In genomic region chr10:94848344-94848743, GRCm38 (mm10) we compare ENCODE assay signal across 22 mouse cellular contexts.
DNase-seq lines count a peak whose midpoint lies in the region; ATAC-seq and TF ChIP-seq lines count a peak whose summit lies in the region.
"Had no signal": no experiment of that assay in that cellular context is flagged by ENCODE, and none has a peak within 500 bp of the region (broad histone marks: within the 10 kb centered on the region; RNA-seq: fewer than 3 reads in every experiment).

No protein-coding gene starts in this region.

- WGBS in lung, postnatal 0 days = 89% methylated on average over 6 of the region's 6 CpGs
- 94% methylated on average over 6 of the region's 6 CpGs for WGBS in midbrain, embryonic 10.5 days

- DNase-seq in CD4-positive helper T cell, adult 2 months (ENCODE audit: low read depth, low spot score) = peak; percentile 70
- peak; percentile 46 for DNase-seq in T-cell, adult 2 months (ENCODE audit: low spot score)
- peak; percentile 25 for DNase-seq in thymus, postnatal 25 days
- no peak for DNase-seq in lung, postnatal 0 days (ENCODE audit: low spot score)
- no peak for DNase-seq in midbrain, embryonic 10.5 days (ENCODE audit: low spot score)
- no peak for DNase-seq in B cell, adult 2 months
- DNase-seq: adrenal gland, postnatal 36 days; cerebellum, adult 18-20 months; cerebellum, postnatal 36 days; gastrocnemius, postnatal 14 days; heart, adult 2 months; heart, postnatal 4 days; kidney, adult 18-20 months; lung, postnatal 14 days had no signal

- no peaks in the 10 kb centered on the region for H3K27me3 ChIP-seq in lung, postnatal 0 days (replicated peaks; ENCODE audit: insufficient read depth, low read length)
- no peaks in the 10 kb centered on the region for H3K27me3 ChIP-seq in midbrain, embryonic 10.5 days (ENCODE audit: low read depth, poor library complexity, severe bottlenecking)
- H3K27me3 ChIP-seq: forebrain, embryonic 12.5 days; limb, embryonic 15.5 days; neural tube, embryonic 15.5 days; stomach, embryonic 15.5 days had no signal

- no peaks in the 10 kb centered on the region for H3K36me3 ChIP-seq in lung, postnatal 0 days (ENCODE audit: insufficient read depth, low read length)
- peaks cover 37% of the 10 kb centered on the region for H3K36me3 ChIP-seq in midbrain, embryonic 10.5 days
- H3K36me3 ChIP-seq: limb, embryonic 15.5 days; stomach, embryonic 15.5 days had no signal

- no peaks in the 10 kb centered on the region for H3K4me1 ChIP-seq in lung, postnatal 0 days (ENCODE audit: insufficient read depth, low read depth, low read length)
- peaks cover 6% of the 10 kb centered on the region; the same call in 1 of the 2 replicates for H3K4me1 ChIP-seq in midbrain, embryonic 10.5 days
- H3K4me1 ChIP-seq: embryonic facial prominence, embryonic 10.5 days; forebrain, embryonic 12.5 days; limb, embryonic 15.5 days; neural tube, embryonic 15.5 days; stomach, embryonic 15.5 days had no signal

- no peak for TF ChIP-seq EP300 in lung, postnatal 0 days (IDR thresholded peaks at IDR 0.05)

- no peaks in the 10 kb centered on the region for H3K9me3 ChIP-seq in lung, postnatal 0 days (ENCODE audit: low read length)
- no peaks in the 10 kb centered on the region for H3K9me3 ChIP-seq in midbrain, embryonic 10.5 days (replicated peaks)
- H3K9me3 ChIP-seq: embryonic facial prominence, embryonic 10.5 days; forebrain, embryonic 12.5 days; limb, embryonic 15.5 days; neural tube, embryonic 15.5 days; stomach, embryonic 15.5 days had no signal

- no peak overlapping the region for H3K9ac ChIP-seq in lung, postnatal 0 days (replicated peaks; ENCODE audit: low read depth)
- H3K9ac ChIP-seq: forebrain, embryonic 12.5 days; limb, embryonic 15.5 days; neural tube, embryonic 15.5 days; stomach, embryonic 15.5 days had no signal

- no peak overlapping the region for H3K4me3 ChIP-seq in lung, postnatal 0 days (ENCODE audit: low read depth, low read length)
- no peak overlapping the region for H3K4me3 ChIP-seq in midbrain, embryonic 10.5 days
- H3K4me3 ChIP-seq: embryonic facial prominence, embryonic 10.5 days; forebrain, embryonic 12.5 days; heart, adult 2 months; limb, embryonic 15.5 days; neural tube, embryonic 15.5 days; stomach, embryonic 15.5 days had no signal

- 0 out of 2 replicates have a peak, but pooled peaks have one; percentile 15 for ATAC-seq in megakaryocyte, adult 5-6 weeks (ENCODE audit: poor library complexity, severe bottlenecking)
- no peak for ATAC-seq in lung, postnatal 0 days
- ATAC-seq: hindbrain, postnatal 0 days had no signal

- H3K4me2 ChIP-seq in lung, postnatal 0 days (replicated peaks; ENCODE audit: low read depth, low read length) = no peak overlapping the region
- H3K4me2 ChIP-seq: forebrain, embryonic 12.5 days; limb, embryonic 15.5 days; neural tube, embryonic 15.5 days; stomach, embryonic 15.5 days had no signal

- H3K27ac ChIP-seq in lung, postnatal 0 days (ENCODE audit: low read length) = no peak overlapping the region
- no peak overlapping the region for H3K27ac ChIP-seq in midbrain, embryonic 10.5 days (replicated peaks)
- H3K27ac ChIP-seq: embryonic facial prominence, embryonic 10.5 days; forebrain, embryonic 12.5 days; heart, adult 2 months; hindbrain, postnatal 0 days; kidney, postnatal 0 days; limb, embryonic 15.5 days; neural tube, embryonic 15.5 days; stomach, embryonic 15.5 days had no signal

- TF ChIP-seq CTCF in lung, postnatal 0 days (IDR thresholded peaks at IDR 0.05) = no peak

Comparison
In these comparisons a context has a peak if more than half of its experiments do, and no peak if none do; other contexts are left out.
1. DNase-seq: peak in CD4-positive helper T cell, adult 2 months (single experiment), T-cell, adult 2 months (single experiment) and thymus, postnatal 25 days (single experiment); none in lung, postnatal 0 days (single experiment), midbrain, embryonic 10.5 days (single experiment) and B cell, adult 2 months (0 of 2).